Mouse (Mus musculus): ENCODE data around the gene Glod4.

- TF ChIP-seq CTCF (IDR thresholded peaks at IDR 0.05; ENCODE audit: low read depth, low read length) (no peak), EP300 (IDR thresholded peaks at IDR 0.05; ENCODE audit: insufficient read depth, low read depth, low read length) (no peak), POLR2A (IDR thresholded peaks at IDR 0.05; ENCODE audit: insufficient read depth, low read length) (no peak)
Measured at GRCm38 (mm10) chr11:76089776-76090175, 153.7 kb downstream of the Glod4 start.
